Mouse (Mus musculus) liver, embryonic 12.5 days (tissue): ENCODE data around the gene Nr2f2. TPM values are rescaled to one million over a fixed set of nuclear protein-coding genes. Genes with fewer than 3 reads are reported as not detected.

Experiments used
- ATAC-seq: fragments of 200-750 bp; cut with Nextera tagmentation; 2 replicates; pipeline ENCODE4 v1.8.0; 2017; ENCODE audit warnings: moderate number of reproducible peaks, mild to moderate bottlenecking, moderate library complexity
- H3K27ac ChIP-seq: fragments of 300-500 bp; sonication (generic); 2 replicates; pipeline ENCODE4 v1.5.1; 2016; ENCODE audit warnings: mild to moderate bottlenecking
- H3K27me3 ChIP-seq: fragments of 300-500 bp; sonication (generic); replicated peaks from 2 replicates; pipeline ENCODE4 v1.6.1; 2016; ENCODE audit warnings: mild to moderate bottlenecking, moderate library complexity
- H3K36me3 ChIP-seq: fragments of 300-500 bp; sonication (generic); 2 replicates; pipeline ENCODE4 v1.6.1; 2016; ENCODE audit warnings: mild to moderate bottlenecking, moderate library complexity
- H3K4me1 ChIP-seq: fragments of 300-500 bp; sonication (generic); 2 replicates; pipeline ENCODE4 v1.6.1; 2016
- H3K4me2 ChIP-seq: fragments of 300-500 bp; sonication (generic); 2 replicates; pipeline ENCODE4 v1.6.1; 2016; ENCODE audit warnings: mild to moderate bottlenecking, moderate library complexity
- H3K4me3 ChIP-seq: fragments of 300-500 bp; sonication (generic); 2 replicates; pipeline ENCODE4 v1.5.1; 2016; ENCODE audit warnings: mild to moderate bottlenecking, moderate library complexity
- H3K9ac ChIP-seq: fragments of 300-500 bp; sonication (generic); 2 replicates; pipeline ENCODE4 v1.6.1; 2016; ENCODE audit warnings: mild to moderate bottlenecking, moderate library complexity
- H3K9me3 ChIP-seq: fragments of 300-500 bp; sonication (generic); replicated peaks from 2 replicates; pipeline ENCODE4 v1.6.1; 2016; ENCODE audit warnings: mild to moderate bottlenecking, moderate library complexity
- WGBS: fragments of 180-500 bp; shearing (Covaris S2); methylation state at CpG from one replicate; pipeline ENCODE4 v1.1.7; 2016; ENCODE audit not compliant: insufficient replicate concordance; 5-methylcytosine and 5-hydroxymethylcytosine counted together
- polyA plus RNA-seq: library from polyadenylated mRNA; unstranded; fragments of >200 nt; fragmentation: Nextera tagmentation; extraction: Ambion mirVana; gene quantifications from 2 replicates; pipeline ENCODE4 v1.2.1, GENCODE M21; 2016

Nr2f2 gene
- polyA plus RNA-seq, 1 experiment from 2014 or later = 23.3 TPM

DNA sequence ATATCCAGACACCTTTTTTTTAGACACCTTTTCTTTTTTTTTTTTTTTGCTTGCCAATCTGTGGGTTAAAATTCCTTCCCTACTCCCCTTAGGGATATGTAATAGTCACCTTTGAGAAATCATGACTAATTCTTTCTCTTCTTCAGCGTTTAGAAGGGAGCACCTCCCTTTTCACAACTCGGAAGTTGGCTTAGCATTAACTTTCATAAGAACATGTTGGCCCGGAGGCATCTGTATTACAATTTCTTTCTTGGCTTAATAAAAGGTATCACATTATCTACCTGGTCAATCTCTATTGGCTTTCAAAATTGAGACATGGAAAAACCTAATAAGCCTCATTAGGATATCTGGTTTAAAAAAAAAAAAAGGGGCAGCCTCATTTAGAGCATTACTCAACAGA is 14.4 kb upstream of the Nr2f2 start:
- H3K27me3 ChIP-seq = no peaks in the 10 kb centered on the region
- H3K4me3 ChIP-seq = no peak overlapping the region
- no peak overlapping the region for H3K4me2 ChIP-seq
- no peak overlapping the region for H3K9ac ChIP-seq
- no peaks in the 10 kb centered on the region for H3K4me1 ChIP-seq
- no peaks in the 10 kb centered on the region for H3K9me3 ChIP-seq
- H3K36me3 ChIP-seq = no peaks in the 10 kb centered on the region
- H3K27ac ChIP-seq = no peak overlapping the region
- 66% methylated on average over 3 of the region's 3 CpGs for WGBS
- no peak for ATAC-seq

DNA sequence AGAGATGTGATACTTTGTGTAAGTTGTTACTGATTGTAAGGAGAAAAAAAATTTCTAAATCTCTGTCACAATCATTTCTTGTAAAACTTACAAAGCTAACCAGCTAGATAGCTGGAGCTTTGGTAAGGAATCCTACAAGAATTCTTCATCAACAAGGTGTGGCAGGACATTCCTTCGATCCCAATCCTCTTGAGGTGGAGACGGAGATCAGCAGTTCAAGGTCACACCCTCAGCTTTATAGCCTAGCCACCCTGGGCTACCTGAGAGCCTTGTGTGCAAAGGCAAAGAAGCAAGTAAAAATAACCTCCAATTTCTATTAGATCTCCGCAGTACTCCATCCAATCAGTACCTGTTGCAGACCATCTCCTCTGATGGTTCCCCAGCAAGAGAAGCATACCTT is 13.7 kb upstream of the Nr2f2 start:
- H3K9ac ChIP-seq = no peak overlapping the region
- no peaks in the 10 kb centered on the region for H3K9me3 ChIP-seq
- ATAC-seq = no peak
- no peak overlapping the region for H3K4me3 ChIP-seq
- H3K36me3 ChIP-seq = no peaks in the 10 kb centered on the region
- WGBS = 62% methylated on average over 3 of the region's 3 CpGs
- no peaks in the 10 kb centered on the region for H3K27me3 ChIP-seq
- H3K4me2 ChIP-seq = no peak overlapping the region
- no peak overlapping the region for H3K27ac ChIP-seq
- H3K4me1 ChIP-seq = no peaks in the 10 kb centered on the region

DNA sequence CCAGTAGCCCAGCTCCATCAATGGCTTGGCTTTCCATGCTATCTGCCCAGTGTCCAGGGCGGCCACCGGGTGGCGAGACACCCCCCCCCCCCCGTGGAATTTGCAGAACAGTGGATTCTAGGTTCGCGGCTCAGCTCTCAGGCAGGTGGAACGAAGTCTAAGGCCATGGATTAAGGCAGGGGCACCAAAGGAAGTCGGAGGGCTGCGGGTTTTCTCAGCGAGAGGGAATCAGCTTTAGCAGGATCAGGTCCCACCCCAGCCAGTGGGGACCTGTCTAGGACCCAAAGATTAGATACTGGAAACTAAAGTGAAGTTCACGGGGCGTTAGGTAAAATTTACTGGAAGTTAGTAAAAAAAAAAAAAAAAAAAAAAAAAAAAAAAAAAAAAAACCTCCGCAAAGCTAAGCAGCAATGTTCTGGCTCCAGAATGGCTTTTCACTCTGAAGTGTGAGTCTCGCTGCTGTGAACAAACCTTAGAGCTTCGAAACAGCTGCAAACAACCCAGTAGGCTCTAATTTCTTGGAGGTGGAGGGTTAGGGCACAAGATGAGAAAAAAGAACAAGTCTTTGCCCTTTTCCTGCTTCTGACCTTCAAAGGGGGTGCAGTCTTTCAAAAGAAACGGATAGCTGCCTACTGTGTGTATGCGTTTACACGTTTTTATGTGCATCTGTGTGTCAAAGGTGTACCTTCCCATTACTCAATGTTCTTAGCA is 4.2 kb upstream of the Nr2f2 start:
- no peak for ATAC-seq
- Histone ChIP-seq H3K4me3 (no peak overlapping the region), H3K27ac (no peak overlapping the region), H3K4me2 (peak overlapping the region; percentile 58), H3K4me1 (no peaks in the 10 kb centered on the region), H3K36me3 (no peaks in the 10 kb centered on the region), H3K27me3 (peaks cover 67% of the 10 kb centered on the region), H3K9ac (no peak overlapping the region), H3K9me3 (no peaks in the 10 kb centered on the region)
- 4% methylated on average over 18 of the region's 18 CpGs for WGBS

DNA sequence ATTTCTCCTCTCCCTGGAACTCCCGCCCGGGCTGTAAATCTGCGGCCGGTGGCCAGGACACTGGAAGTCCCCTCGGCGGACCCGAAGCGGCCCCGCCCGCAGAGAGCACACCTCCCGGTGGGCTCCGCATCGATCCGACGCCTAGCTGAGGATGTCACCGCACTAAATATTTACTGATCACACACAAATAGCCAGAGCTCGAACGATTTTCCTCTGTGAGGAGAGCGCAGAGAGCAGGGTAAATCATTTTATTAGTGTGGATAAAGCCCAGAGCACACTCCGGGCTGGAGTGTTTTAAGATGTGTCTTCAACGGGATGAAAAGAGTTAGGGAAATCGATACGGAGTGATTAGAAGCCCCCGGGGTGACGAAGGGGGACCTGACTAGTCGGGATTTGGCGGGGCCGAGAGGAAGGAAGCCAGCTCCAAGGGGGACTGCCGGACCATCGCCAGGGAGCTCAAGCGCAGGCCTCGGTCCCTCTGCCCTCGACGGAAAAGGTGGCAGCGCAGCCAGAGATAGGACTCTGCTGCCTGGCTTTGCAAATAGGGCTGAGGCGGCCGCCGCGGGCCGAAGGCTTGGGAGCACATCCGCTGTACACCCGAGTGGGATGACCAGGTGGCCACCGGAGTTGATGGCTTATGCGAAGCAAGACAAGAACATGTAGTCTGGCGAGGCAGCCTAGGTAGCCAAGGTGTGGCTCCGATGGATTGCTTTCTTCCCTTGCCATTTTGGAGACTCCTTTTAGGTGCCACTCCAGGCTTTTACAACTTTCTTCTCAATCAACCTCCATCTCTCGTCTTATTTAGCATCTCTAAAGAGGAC is 3.4 kb upstream of the Nr2f2 start:
- WGBS = 4% methylated on average over 47 of the region's 47 CpGs
- no peaks in the 10 kb centered on the region for H3K9me3 ChIP-seq
- H3K27ac ChIP-seq = peak overlapping the region; percentile 25; the same call in 1 of the 2 replicates
- no peak for ATAC-seq
- no peaks in the 10 kb centered on the region for H3K36me3 ChIP-seq
- H3K27me3 ChIP-seq = peaks cover 74% of the 10 kb centered on the region
- no peaks in the 10 kb centered on the region for H3K4me1 ChIP-seq
- peak overlapping the region; percentile 26 for H3K4me3 ChIP-seq
- peak overlapping the region; percentile 58 for H3K4me2 ChIP-seq
- H3K9ac ChIP-seq = peak overlapping the region; percentile 46; the same call in 1 of the 2 replicates

DNA sequence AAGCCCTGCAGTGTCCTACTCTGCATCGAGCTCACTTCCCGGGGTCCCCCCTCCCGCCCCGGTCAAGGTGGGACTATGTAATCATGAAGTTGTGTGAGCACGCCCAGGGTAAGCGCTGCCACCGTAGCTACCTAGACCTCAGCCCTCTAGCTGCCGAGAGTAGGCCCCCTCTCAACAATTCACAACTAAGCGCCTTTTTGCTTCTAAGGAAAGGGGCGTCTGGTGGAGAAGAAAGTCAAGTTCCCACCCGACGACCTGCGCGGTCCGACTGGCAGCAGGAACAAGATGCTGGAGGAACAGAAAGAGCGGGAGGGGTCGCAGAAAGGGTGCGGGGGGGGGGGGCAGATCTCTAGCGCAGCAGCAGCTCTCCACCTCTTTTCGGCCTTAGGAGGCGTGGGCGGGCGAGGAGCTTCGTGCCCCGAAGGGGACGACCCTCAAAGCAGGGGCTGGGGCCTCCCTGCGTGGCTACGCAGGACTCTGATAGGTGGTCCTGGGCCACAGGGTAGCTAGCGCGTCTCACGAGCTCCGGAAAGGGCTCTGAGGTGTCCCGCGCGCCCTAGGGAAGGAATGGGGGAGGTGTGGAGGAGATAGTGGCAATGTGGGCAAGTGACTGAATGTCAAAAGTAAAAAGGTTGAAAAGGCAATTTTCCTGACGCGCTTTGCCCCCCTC is 2.7 kb upstream of the Nr2f2 start:
- H3K27me3 ChIP-seq = peaks cover 80% of the 10 kb centered on the region
- peak overlapping the region; percentile 58 for H3K27ac ChIP-seq
- H3K9ac ChIP-seq = peak overlapping the region; percentile 46; the same call in 1 of the 2 replicates
- peak overlapping the region; percentile 58 for H3K4me2 ChIP-seq
- 2% methylated on average over 37 of the region's 37 CpGs for WGBS
- no peaks in the 10 kb centered on the region for H3K4me1 ChIP-seq
- no peaks in the 10 kb centered on the region for H3K9me3 ChIP-seq
- no peak for ATAC-seq
- no peaks in the 10 kb centered on the region for H3K36me3 ChIP-seq
- H3K4me3 ChIP-seq = peak overlapping the region; percentile 26

DNA sequence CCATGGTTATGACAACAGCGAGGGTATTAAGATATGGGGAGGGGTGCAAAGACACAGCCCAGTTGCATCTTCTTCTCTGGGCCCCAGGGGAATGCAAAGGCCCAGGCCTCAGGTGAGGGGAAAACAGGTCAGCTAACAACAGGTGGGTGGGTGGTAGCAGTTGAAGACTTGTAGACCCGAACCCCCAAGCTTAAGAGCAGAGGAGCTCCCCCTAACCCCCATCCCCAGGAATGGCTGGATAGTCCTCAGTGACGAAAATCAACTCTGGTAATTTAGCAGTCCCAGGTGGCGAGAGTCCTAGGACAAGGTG is 2.2 kb upstream of the Nr2f2 start:
- 20% methylated on average over 4 of the region's 4 CpGs for WGBS
- peak overlapping the region; percentile 26; the same call in 1 of the 2 replicates for H3K4me3 ChIP-seq
- peak overlapping the region; percentile 58 for H3K27ac ChIP-seq
- peak overlapping the region; percentile 58 for H3K4me2 ChIP-seq
- ATAC-seq = no peak
- H3K9ac ChIP-seq = no peak overlapping the region
- H3K4me1 ChIP-seq = no peaks in the 10 kb centered on the region
- H3K27me3 ChIP-seq = peaks cover 82% of the 10 kb centered on the region
- no peaks in the 10 kb centered on the region for H3K36me3 ChIP-seq
- H3K9me3 ChIP-seq = no peaks in the 10 kb centered on the region

DNA sequence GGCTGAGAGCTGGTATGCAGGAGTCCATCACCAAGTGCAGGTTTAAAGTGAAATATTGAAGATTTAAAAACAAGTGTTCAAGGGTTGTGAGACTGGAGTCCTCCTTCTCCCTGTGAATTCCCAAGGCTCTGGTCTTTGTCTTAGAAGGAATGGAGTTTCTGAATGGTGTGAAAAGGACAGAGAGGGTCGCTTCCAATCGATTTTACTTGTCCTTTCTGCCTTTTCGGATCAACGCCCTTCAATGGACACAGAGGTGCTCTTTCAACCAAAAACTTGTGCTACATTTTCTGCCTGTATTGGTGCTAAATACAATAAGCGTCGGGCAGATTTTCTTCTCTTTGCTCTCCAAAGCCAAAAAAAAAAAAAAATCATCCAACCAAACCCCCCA is 1.7 kb upstream of the Nr2f2 start:
- H3K4me2 ChIP-seq = peak overlapping the region; percentile 32
- H3K9me3 ChIP-seq = no peaks in the 10 kb centered on the region
- no peak overlapping the region for H3K27ac ChIP-seq
- 0 out of 2 replicates have a peak overlapping the region, but pooled peaks have one; percentile 4 for H3K4me3 ChIP-seq
- no peak overlapping the region for H3K9ac ChIP-seq
- H3K36me3 ChIP-seq = no peaks in the 10 kb centered on the region
- H3K27me3 ChIP-seq = peaks cover 86% of the 10 kb centered on the region
- WGBS = 13% methylated on average over 6 of the region's 6 CpGs
- no peaks in the 10 kb centered on the region for H3K4me1 ChIP-seq
- ATAC-seq = no peak

DNA sequence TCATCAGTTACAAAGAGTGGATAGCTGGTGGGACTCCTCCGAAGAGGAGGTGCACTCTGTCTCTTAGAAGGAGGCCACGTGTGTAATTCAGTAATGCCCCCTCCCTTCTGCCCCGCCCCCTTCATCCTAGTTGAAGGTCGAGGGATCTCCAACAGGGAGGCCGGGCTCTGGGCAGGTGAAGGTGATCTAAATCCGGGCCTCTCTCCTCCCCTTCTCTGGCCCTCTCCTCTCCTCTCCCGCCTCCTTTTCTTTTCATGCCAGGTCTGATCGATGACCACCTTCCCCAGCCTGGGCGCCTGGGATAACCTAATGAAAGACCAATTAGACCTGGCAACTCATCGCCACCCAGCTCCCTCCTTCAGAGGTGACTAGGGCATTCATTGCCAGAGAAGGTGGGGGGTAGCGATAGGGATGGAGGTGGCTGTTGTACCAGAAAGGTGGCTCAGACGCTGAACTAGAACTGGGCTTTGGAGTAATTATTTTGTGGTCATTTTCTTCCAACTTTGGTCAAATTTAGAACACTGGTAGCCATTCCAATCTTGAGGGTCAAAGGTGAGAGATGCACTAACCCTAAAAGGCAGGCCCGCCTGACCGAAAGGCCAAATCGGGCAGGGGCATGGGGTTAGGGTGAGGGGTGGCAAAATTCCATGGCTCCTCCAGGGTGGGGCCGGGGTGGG is 1.2 kb upstream of the Nr2f2 start:
- H3K36me3 ChIP-seq = no peaks in the 10 kb centered on the region
- 10% methylated on average over 16 of the region's 16 CpGs for WGBS
- peak overlapping the region; percentile 32 for H3K4me2 ChIP-seq
- no peak overlapping the region for H3K27ac ChIP-seq
- H3K9ac ChIP-seq = no peak overlapping the region
- no peaks in the 10 kb centered on the region for H3K4me1 ChIP-seq
- ATAC-seq = no peak
- 0 out of 2 replicates have a peak overlapping the region, but pooled peaks have one; percentile 4 for H3K4me3 ChIP-seq
- peaks cover 90% of the 10 kb centered on the region for H3K27me3 ChIP-seq
- no peaks in the 10 kb centered on the region for H3K9me3 ChIP-seq

DNA sequence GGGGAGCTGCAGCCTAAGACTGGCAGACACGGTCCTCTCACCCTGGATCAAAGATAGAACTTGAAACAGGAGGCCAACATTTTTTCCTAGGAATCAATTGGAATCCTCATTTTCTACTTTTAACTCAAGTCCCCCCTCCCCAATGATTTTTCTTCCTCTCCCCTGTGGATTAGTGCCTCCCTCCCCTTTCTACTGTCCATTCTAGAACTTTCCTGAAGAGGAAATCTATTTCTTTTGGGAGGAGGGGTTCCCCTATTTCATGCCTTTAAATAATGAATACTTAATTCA is 217 bp upstream of the Nr2f2 start:
- WGBS = 0% methylated on average over 1 of the region's 1 CpGs
- H3K4me1 ChIP-seq = 0 out of 2 replicates have a peak, but pooled peaks cover 2% of the 10 kb centered on the region
- peak overlapping the region; percentile 49 for H3K4me2 ChIP-seq
- ATAC-seq = no peak
- no peaks in the 10 kb centered on the region for H3K36me3 ChIP-seq
- H3K9ac ChIP-seq = no peak overlapping the region
- peak overlapping the region; percentile 73; the same call in 1 of the 2 replicates for H3K27ac ChIP-seq
- no peaks in the 10 kb centered on the region for H3K9me3 ChIP-seq
- peaks cover 92% of the 10 kb centered on the region for H3K27me3 ChIP-seq
- peak overlapping the region; percentile 46 for H3K4me3 ChIP-seq

DNA sequence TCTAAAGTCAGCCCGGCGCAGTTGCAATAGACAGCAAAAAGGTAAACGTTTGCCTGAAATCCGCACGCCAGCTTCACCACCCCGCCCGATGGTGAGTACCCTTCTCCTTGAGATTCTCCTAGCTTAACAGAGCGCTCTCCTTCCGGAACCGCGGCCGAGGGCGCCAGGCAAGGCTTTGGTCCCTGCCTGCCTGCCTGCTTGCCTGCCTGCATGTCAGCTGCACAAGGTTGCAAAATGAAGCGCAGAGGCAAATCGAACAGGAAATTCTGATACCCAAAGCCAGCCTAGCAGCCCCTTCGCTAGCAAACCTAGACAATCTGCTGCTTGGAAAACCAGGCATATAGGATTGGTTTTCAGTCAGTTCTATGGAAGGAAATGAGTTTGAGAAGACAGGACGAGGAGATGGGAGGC is 1.1 kb downstream of the Nr2f2 start:
- Histone ChIP-seq H3K9me3 (no peaks in the 10 kb centered on the region), H3K4me2 (peak overlapping the region; percentile 49), H3K27me3 (peaks cover 93% of the 10 kb centered on the region), H3K9ac (peak overlapping the region; percentile 59), H3K4me3 (peak overlapping the region; percentile 46), H3K27ac (peak overlapping the region; percentile 73), H3K4me1 (0 out of 2 replicates have a peak, but pooled peaks cover 3% of the 10 kb centered on the region), H3K36me3 (no peaks in the 10 kb centered on the region)
- no peak for ATAC-seq
- WGBS = 1% methylated on average over 17 of the region's 17 CpGs

DNA sequence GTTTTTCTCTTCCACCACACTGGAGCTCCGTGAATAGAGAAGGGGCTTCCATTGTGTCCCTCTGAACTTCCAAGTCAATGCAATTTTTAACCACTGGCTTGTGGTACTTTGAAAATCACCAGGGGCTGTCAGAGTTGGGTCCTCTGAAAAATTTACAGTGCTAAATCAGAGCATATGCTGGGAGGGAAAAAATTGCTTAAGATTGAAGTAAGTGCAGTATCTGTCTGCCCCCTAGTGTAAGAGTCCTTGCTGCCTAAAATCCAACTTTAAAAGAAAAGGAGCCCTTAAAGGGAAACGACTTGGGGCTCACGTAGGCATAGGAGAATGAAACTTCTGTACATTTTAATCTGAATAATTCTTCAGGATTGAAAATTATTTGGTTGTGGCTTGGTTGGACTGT is 1.7 kb downstream of the Nr2f2 start:
- Histone ChIP-seq H3K27me3 (peaks cover 93% of the 10 kb centered on the region), H3K9ac (no peak overlapping the region), H3K36me3 (no peaks in the 10 kb centered on the region), H3K27ac (peak overlapping the region; percentile 40; the same call in 1 of the 2 replicates), H3K4me2 (peak overlapping the region; percentile 49), H3K9me3 (no peaks in the 10 kb centered on the region), H3K4me3 (peak overlapping the region; percentile 46), H3K4me1 (0 out of 2 replicates have a peak, but pooled peaks cover 3% of the 10 kb centered on the region)
- ATAC-seq = no peak
- WGBS = 3% methylated on average over 3 of the region's 3 CpGs
